Mouse (Mus musculus): ENCODE results near the gene Zbtb7b. TPM values are rescaled to one million over a fixed set of nuclear protein-coding genes. Genes with fewer than 3 reads are reported as not detected.

Zbtb7b gene
- polyA plus RNA-seq, 1 experiment: 46.9 TPM

DNA sequence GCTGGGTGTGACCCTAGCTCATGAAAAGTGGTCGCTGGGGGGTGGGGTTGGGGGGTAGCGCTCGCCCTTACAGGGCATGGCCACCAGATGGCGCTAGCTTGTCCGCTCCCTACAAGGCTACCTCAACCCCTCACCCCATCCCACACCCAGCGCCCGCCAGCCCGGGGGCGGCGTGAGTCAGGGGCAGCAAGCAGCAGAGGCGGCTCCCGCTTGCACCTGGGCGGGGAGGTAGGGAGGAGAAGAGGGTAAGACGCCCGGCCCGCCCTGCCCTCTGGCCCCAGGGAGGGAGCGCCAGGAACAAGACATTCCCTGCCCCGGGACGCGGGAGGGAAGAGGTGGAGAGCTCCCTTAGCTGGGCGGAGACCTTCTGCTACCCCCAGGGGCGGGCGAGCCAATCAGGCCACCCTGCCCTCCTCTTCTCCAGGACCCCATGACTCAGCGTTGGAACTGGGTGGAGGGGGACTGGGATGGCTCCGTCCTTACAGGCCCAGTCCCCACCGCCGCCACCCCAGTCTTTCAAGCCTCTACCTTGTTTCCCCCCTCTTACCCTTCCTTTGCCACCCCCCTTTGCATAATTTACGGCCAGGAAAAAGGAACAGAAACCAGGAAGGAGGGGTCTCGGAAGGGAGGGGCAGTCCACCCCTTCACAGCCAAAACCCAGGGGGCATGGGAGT lies 16.0 kb downstream of the Zbtb7b start:
- Histone ChIP-seq H3K27ac (ENCODE audit: insufficient read depth, low read length) (no peak overlapping the region), H3K4me3 (ENCODE audit: insufficient read depth, low read length) (no peak overlapping the region)

DNA sequence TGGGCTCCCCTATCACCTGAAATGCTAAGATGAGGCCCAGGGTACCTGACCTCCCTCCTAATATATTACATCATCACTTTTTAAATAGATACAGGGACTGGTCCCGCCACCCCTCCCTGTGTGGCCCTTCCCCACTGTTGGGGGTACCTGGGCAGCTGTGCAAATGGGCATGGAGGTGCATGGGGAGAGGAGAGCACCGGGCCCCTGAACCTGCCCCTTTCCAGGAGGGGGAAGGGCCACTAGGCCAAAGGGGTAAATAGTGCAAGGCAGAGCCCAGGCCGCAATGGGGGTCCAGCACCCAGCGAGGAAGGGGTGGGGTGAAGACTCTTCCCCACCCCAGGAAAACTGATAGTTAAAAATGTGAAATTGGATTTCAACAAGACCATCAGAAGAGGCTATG lies 16.7 kb downstream of the Zbtb7b start:
- TF ChIP-seq CTCF (IDR thresholded peaks at IDR 0.05; ENCODE audit: borderline replicate concordance, insufficient read depth, low read length) (no peak), POLR2A (IDR thresholded peaks at IDR 0.05; ENCODE audit: low read depth, low read length) (no peak)
- Histone ChIP-seq H3K4me1 (ENCODE audit: control insufficient read depth, insufficient read depth, low read length) (0 out of 2 replicates have a peak, but pooled peaks cover 7% of the 10 kb centered on the region), H3K27ac (ENCODE audit: insufficient read depth, low read length) (no peak overlapping the region), H3K4me3 (ENCODE audit: insufficient read depth, low read length) (no peak overlapping the region)

More for the DNA sequence above, 16.0 kb downstream of the Zbtb7b start:
- TF ChIP-seq CTCF (IDR thresholded peaks at IDR 0.05; ENCODE audit: borderline replicate concordance, insufficient read depth, low read length): peak; percentile 86
- peak; percentile 39 for TF ChIP-seq POLR2A (IDR thresholded peaks at IDR 0.05; ENCODE audit: low read depth, low read length)
- H3K4me1 ChIP-seq (ENCODE audit: control insufficient read depth, insufficient read depth, low read length): 0 out of 2 replicates have a peak, but pooled peaks cover 7% of the 10 kb centered on the region

DNA sequence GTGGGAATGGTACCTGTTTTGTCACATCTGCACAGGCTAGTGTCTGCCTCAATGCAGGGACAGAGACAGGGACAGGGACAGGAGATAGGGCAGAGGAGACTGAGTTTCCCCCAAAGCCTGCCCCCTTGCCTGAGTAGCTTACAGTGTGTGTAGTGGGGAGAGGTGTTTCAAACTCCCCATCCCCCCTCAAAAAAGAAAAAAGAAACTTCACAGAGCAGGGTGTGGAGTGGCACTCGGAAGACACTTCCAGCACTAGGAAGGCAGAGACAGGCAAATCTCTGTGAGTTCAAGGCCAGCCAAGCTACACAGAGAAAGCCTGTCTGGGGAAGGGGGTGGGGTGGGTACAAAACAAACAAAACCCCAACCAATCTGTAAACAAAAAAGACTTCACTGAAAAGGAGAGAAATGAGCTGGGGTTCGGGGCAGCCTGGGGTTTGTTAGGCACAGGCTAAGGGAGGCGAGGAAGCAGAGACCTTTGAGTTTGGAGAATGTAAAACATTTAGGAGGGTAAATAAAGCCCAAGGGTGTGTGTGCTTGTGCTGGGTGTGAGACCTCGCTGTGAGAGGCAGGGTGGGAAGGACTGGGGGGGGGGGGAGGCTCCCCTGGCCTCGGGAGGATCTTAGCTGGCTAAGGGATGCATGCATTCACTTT lies 20.9 kb downstream of the Zbtb7b start:
- TF ChIP-seq CTCF (IDR thresholded peaks at IDR 0.05; ENCODE audit: borderline replicate concordance, insufficient read depth, low read length): no peak
- no peak for TF ChIP-seq POLR2A (IDR thresholded peaks at IDR 0.05; ENCODE audit: low read depth, low read length)
- Histone ChIP-seq H3K4me1 (ENCODE audit: control insufficient read depth, insufficient read depth, low read length) (0 out of 2 replicates have a peak, but pooled peaks cover under 1% of the 10 kb centered on the region), H3K27ac (ENCODE audit: insufficient read depth, low read length) (no peak overlapping the region), H3K4me3 (ENCODE audit: insufficient read depth, low read length) (no peak overlapping the region)

DNA sequence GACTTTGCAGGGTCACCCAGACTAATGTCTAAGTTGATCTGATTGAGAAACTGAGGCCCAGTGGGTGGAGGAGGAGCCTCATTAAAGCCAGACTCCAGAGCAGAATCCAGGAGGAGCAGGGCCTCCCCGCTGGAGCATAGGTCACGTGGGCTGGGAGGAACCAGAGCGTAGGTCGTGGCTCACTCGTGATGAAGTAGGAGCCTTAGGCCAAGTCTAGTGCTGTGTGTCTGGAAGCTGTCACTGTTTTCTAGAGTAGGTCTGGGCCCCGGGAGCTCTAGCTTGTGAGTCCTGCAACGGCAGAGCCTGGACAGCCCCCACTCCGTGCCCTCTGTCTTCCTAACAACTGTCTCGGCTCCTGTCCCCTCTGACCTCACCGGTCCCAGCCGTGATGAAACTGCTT lies 27.2 kb downstream of the Zbtb7b start:
- Histone ChIP-seq H3K4me1 (ENCODE audit: control insufficient read depth, insufficient read depth, low read length) (no peaks in the 10 kb centered on the region), H3K27ac (ENCODE audit: insufficient read depth, low read length) (no peak overlapping the region), H3K4me3 (ENCODE audit: insufficient read depth, low read length) (no peak overlapping the region)
- TF ChIP-seq POLR2A (IDR thresholded peaks at IDR 0.05; ENCODE audit: low read depth, low read length) (no peak), CTCF (IDR thresholded peaks at IDR 0.05; ENCODE audit: borderline replicate concordance, insufficient read depth, low read length) (no peak)

GRCm38 (mm10) chr3:89365486-89366414 lies 28.8 kb downstream of the Zbtb7b start:
- TF ChIP-seq CTCF (IDR thresholded peaks at IDR 0.05; ENCODE audit: borderline replicate concordance, insufficient read depth, low read length) (no peak), POLR2A (IDR thresholded peaks at IDR 0.05; ENCODE audit: low read depth, low read length) (no peak)
- H3K27ac ChIP-seq (ENCODE audit: insufficient read depth, low read length): no peak overlapping the region
- H3K4me1 ChIP-seq (ENCODE audit: control insufficient read depth, insufficient read depth, low read length): no peaks in the 10 kb centered on the region
- no peak overlapping the region for H3K4me3 ChIP-seq (ENCODE audit: insufficient read depth, low read length)

DNA sequence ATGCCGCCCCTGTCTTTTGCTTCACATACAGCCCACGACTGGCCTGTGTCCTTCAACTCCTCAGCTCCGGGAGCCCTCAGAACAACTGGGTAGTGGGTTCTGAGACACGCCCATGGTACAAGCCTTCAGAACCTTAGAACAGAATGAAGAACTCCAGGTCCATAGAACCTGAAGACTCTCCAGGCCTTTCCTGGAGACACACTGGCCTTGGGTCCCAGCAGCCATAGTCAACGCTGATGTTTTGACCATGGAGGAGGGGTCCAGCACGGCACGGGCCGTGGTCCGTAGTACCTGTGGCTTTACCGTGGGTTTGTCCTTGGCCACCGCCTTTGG lies 29.5 kb downstream of the Zbtb7b start, which contains the start of gene Dcst1:
Gene Dcst1 (minus strand): TSS at position 101 of the 333 bp plus-strand sequence.
- TF ChIP-seq CTCF (IDR thresholded peaks at IDR 0.05; ENCODE audit: borderline replicate concordance, insufficient read depth, low read length): no peak
- Histone ChIP-seq H3K27ac (ENCODE audit: insufficient read depth, low read length) (no peak within 1 kb of the TSS), H3K4me3 (ENCODE audit: insufficient read depth, low read length) (no peak within 1 kb of the TSS), H3K4me1 (ENCODE audit: control insufficient read depth, insufficient read depth, low read length) (no peaks in the 10 kb centered on the region)

GRCm38 (mm10) chr3:89364631-89365030 lies 29.9 kb downstream of the Zbtb7b start:
- Histone ChIP-seq H3K4me3 (ENCODE audit: insufficient read depth, low read length) (no peak overlapping the region), H3K4me1 (ENCODE audit: control insufficient read depth, insufficient read depth, low read length) (no peaks in the 10 kb centered on the region), H3K27ac (ENCODE audit: insufficient read depth, low read length) (no peak overlapping the region)
- TF ChIP-seq POLR2A (IDR thresholded peaks at IDR 0.05; ENCODE audit: low read depth, low read length) (no peak), CTCF (IDR thresholded peaks at IDR 0.05; ENCODE audit: borderline replicate concordance, insufficient read depth, low read length) (no peak)

DNA sequence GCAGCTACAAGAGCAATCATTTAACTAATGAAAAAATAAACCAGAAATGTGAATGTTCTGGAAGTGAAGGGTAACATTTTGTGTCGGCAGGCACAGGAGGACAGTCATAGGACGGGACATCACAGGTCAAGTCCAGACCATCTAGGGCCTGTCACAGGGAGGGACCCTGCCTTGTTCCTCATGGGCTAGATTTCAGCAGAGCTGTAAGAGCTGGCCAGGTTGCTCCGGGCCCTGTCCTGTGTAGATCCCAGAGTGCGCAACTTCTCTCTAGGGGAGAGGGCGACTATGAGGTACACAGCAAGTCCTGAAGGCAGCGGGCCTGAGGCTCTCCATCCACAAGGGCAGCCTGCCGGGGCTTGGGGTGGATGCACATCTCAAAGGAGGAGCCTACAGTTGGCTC lies 32.9 kb downstream of the Zbtb7b start, which contains the start of gene Dcst2:
Gene Dcst2 (plus strand): TSS at position 301 of the 400 bp plus-strand sequence.
- Histone ChIP-seq H3K27ac (ENCODE audit: insufficient read depth, low read length) (no peak within 1 kb of the TSS), H3K4me1 (ENCODE audit: control insufficient read depth, insufficient read depth, low read length) (no peaks in the 10 kb centered on the region), H3K4me3 (ENCODE audit: insufficient read depth, low read length) (no peak within 1 kb of the TSS)
- TF ChIP-seq POLR2A (IDR thresholded peaks at IDR 0.05; ENCODE audit: low read depth, low read length): no peak
- no peak for TF ChIP-seq CTCF (IDR thresholded peaks at IDR 0.05; ENCODE audit: borderline replicate concordance, insufficient read depth, low read length)

GRCm38 (mm10) chr3:89360237-89360636 lies 34.3 kb downstream of the Zbtb7b start:
- TF ChIP-seq CTCF (IDR thresholded peaks at IDR 0.05; ENCODE audit: borderline replicate concordance, insufficient read depth, low read length): no peak
- no peak for TF ChIP-seq POLR2A (IDR thresholded peaks at IDR 0.05; ENCODE audit: low read depth, low read length)
- Histone ChIP-seq H3K4me1 (ENCODE audit: control insufficient read depth, insufficient read depth, low read length) (no peaks in the 10 kb centered on the region), H3K27ac (ENCODE audit: insufficient read depth, low read length) (no peak overlapping the region), H3K4me3 (ENCODE audit: insufficient read depth, low read length) (no peak overlapping the region)

Data from embryonic fibroblast, embryonic 13.5 days (primary cell).